Mouse (Mus musculus): ENCODE measurements at regions not wholly inside any gene's neighbourhood (a gene's known extent, or its start where the extent isn't known, plus 50 kb on each side); places are given as distances from the start of the nearest gene placed in this dataset.

- in situ Hi-C loops (cut with MboI, MseI): no loop called here
Measured at GRCm38 (mm10) chr5:148620895-148621786, 68.6 kb upstream of the Ubl3 start.

GRCm38 (mm10) chr5:148619917-148620316 is 67.3 kb upstream of the Ubl3 start:
- in situ Hi-C loops (cut with MboI, MseI): no loop called here

GRCm38 (mm10) chr5:148616426-148616825 is 63.8 kb upstream of the Ubl3 start:
- in situ Hi-C loops (cut with MboI, MseI): no loop called here

GRCm38 (mm10) chr5:148615706-148616366 is 63.2 kb upstream of the Ubl3 start:
- in situ Hi-C loops (cut with MboI, MseI): no loop called here

GRCm38 (mm10) chr5:148615117-148615516 is 62.5 kb upstream of the Ubl3 start:
- in situ Hi-C loops (cut with MboI, MseI): no loop called here

- in situ Hi-C loops (cut with MboI, MseI): no loop called here
Measured at GRCm38 (mm10) chr5:148611323-148611722, 58.7 kb upstream of the Ubl3 start.

- in situ Hi-C loops (cut with MboI, MseI): no loop called here
Measured at GRCm38 (mm10) chr5:148609506-148609880, 56.9 kb upstream of the Ubl3 start.

- in situ Hi-C loops (cut with MboI, MseI): no loop called here
Measured at GRCm38 (mm10) chr5:148608857-148609505, 56.4 kb upstream of the Ubl3 start.

- in situ Hi-C loops (cut with MboI, MseI): no loop called here
Measured at GRCm38 (mm10) chr5:148608178-148608577, 55.6 kb upstream of the Ubl3 start.

GRCm38 (mm10) chr5:148605730-148606129 is 53.1 kb upstream of the Ubl3 start:
- in situ Hi-C loops (cut with MboI, MseI): no loop called here
